Mouse (Mus musculus) liver, postnatal 0 days (tissue): Measurements from ENCODE around the gene Usp18. TPM values are rescaled to one million over a fixed set of nuclear protein-coding genes. Genes with fewer than 3 reads are reported as not detected.

Experiments used
- ATAC-seq: fragments of 200-750 bp; cut with Nextera tagmentation; 2 replicates; pipeline ENCODE4 v1.8.0; 2017; ENCODE audit warnings: mild to moderate bottlenecking, moderate library complexity
- DNase-seq: peaks from one replicate; pipeline ENCODE4 v3.0.0-alpha.2; 2016
- H3K27ac ChIP-seq: fragments of 300-500 bp; sonication (generic); 2 replicates; pipeline ENCODE4 v1.5.1; 2014; ENCODE audit warnings: antibody characterized with exemption, moderate library complexity, mild to moderate bottlenecking, low read depth
- H3K27me3 ChIP-seq: fragments of 300-500 bp; sonication (generic); 2 replicates; pipeline ENCODE4 v1.6.1; 2014; ENCODE audit warnings: low read length, control low read depth, mixed read lengths; ENCODE audit not compliant: insufficient read depth
- H3K36me3 ChIP-seq: fragments of 300-500 bp; sonication (generic); replicated peaks from 2 replicates; pipeline ENCODE4 v1.6.1; 2014; ENCODE audit warnings: mild to moderate bottlenecking, control low read depth, low read length, moderate library complexity, mixed read lengths; ENCODE audit not compliant: insufficient read depth
- H3K4me1 ChIP-seq: fragments of 300-500 bp; sonication (generic); 2 replicates; pipeline ENCODE4 v1.6.1; 2014; ENCODE audit warnings: antibody characterized with exemption, mild to moderate bottlenecking, control low read depth; ENCODE audit not compliant: insufficient read depth
- H3K4me2 ChIP-seq: fragments of 300-500 bp; sonication (generic); 2 replicates; pipeline ENCODE4 v1.6.1; 2014; ENCODE audit warnings: low read depth, mild to moderate bottlenecking, low read length, moderate library complexity, mixed read lengths
- H3K4me3 ChIP-seq: fragments of 300-500 bp; sonication (generic); 2 replicates; pipeline ENCODE4 v1.5.1; 2014; ENCODE audit warnings: low read depth, low read length
- H3K9ac ChIP-seq: fragments of 300-500 bp; sonication (generic); replicated peaks from 2 replicates; pipeline ENCODE4 v1.6.1; 2014; ENCODE audit warnings: mild to moderate bottlenecking, moderate library complexity
- H3K9me3 ChIP-seq: fragments of 300-500 bp; sonication (generic); 2 replicates; pipeline ENCODE4 v1.6.1; 2016; ENCODE audit warnings: mild to moderate bottlenecking, control low read depth, low read length, mixed read lengths
- CTCF ChIP-seq: sonication (generic); IDR thresholded peaks from 2 replicates; pipeline ENCODE4 v1.5.1; 2016; ENCODE audit warnings: antibody characterized with exemption, low read depth
- EP300 ChIP-seq: IDR thresholded peaks from 2 replicates; pipeline ENCODE4 v1.6.1; 2016; ENCODE audit warnings: antibody characterized with exemption, low read depth, mild to moderate bottlenecking
- WGBS: fragments of 180-500 bp; shearing (Covaris S2); extraction: QIAGEN DNeasy Blood & Tissue Kit; methylation state at CpG from one replicate; pipeline ENCODE4 v1.1.7; 2014; ENCODE audit not compliant: insufficient replicate concordance; 5-methylcytosine and 5-hydroxymethylcytosine counted together
- polyA plus RNA-seq: library from polyadenylated mRNA; unstranded; fragments of >200 nt; fragmentation: Nextera tagmentation; extraction: Ambion mirVana; gene quantifications from 2 replicates; pipeline ENCODE4 v1.2.1, GENCODE M21; 2015

Usp18 gene
- polyA plus RNA-seq, 1 experiment from 2014 or later = 24.1 TPM

DNA sequence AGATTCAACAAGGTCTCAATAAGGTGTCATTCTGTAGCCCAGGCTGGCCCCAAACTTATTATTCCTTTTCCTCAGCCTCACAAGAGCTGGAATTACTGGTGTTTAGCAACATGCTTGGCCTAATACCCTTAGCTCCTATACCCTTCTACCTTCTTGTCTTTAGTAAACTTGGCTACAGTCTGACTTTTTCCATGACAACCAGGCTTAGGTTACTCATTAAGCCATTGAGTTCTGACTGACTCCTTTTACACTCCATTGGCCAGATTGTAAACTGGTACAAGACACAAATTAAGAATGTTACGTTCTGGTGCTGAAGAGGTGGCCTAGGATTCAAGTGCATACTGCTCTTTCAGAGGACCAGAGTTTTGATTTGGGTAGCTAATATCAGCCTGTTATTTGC lies 4.7 kb downstream of the Usp18 start:
- peaks cover 32% of the 10 kb centered on the region for H3K4me1 ChIP-seq
- H3K9me3 ChIP-seq = no peaks in the 10 kb centered on the region
- WGBS = 60% methylated on average over 1 of the region's 1 CpGs
- TF ChIP-seq CTCF (no peak), EP300 (no peak)
- no peak overlapping the region for H3K9ac ChIP-seq
- DNase-seq (no peak), ATAC-seq (no peak)
- no peak overlapping the region for H3K27ac ChIP-seq
- no peaks in the 10 kb centered on the region for H3K27me3 ChIP-seq
- peak overlapping the region; percentile 38; the same call in 1 of the 2 replicates for H3K4me2 ChIP-seq
- H3K36me3 ChIP-seq = peaks cover 33% of the 10 kb centered on the region
- H3K4me3 ChIP-seq = no peak overlapping the region

DNA sequence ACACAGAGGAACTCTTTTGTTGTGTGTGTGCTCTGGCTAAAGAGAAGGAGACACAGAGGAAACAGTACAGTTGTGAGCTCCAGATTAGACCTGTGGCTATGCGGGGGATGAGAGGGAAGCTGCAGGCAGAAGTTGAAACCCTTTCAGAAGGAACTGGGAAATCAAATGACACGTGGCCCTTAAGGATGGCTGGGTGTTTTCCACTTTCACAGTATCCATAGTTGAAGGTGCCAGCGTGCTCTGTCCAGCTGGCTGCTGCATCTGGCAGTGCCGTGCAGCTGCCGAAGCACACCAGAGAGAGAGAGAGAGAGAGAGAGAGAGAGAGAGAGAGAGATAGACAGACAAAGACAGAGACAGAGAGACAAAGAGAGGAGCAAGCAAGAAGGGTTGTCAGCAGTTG lies 5.5 kb downstream of the Usp18 start:
- DNase-seq (no peak), ATAC-seq (no peak)
- H3K9ac ChIP-seq = no peak overlapping the region
- no peak overlapping the region for H3K27ac ChIP-seq
- H3K27me3 ChIP-seq = no peaks in the 10 kb centered on the region
- 47% methylated on average over 5 of the region's 5 CpGs for WGBS
- no peak overlapping the region for H3K4me2 ChIP-seq
- H3K4me3 ChIP-seq = no peak overlapping the region
- TF ChIP-seq CTCF = no peak
- TF ChIP-seq EP300 = no peak
- H3K36me3 ChIP-seq = peaks cover 37% of the 10 kb centered on the region
- no peaks in the 10 kb centered on the region for H3K9me3 ChIP-seq
- peaks cover 32% of the 10 kb centered on the region for H3K4me1 ChIP-seq

DNA sequence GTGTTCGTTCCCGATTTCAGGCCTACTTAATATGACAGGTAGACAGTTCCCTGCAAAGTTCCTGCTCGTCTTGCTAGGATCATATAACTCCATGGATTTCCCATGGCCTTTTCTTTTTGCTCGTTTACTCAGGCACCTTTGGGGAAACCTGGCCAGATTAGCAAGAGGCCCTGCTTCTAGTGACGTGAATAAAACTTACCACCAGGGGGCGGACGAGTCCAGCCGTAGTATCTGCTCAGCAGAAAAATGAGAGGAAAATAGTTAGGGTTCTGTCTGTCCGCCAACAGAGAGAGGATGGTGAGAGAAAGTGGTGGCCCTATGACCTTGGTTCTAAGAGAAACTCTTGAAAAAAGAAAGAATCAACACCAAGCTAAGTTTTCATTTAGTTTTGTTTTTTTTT lies 14.8 kb downstream of the Usp18 start:
- Histone ChIP-seq H3K4me3 (no peak overlapping the region), H3K4me2 (no peak overlapping the region), H3K36me3 (peaks cover 73% of the 10 kb centered on the region), H3K27ac (no peak overlapping the region), H3K9me3 (no peaks in the 10 kb centered on the region), H3K27me3 (no peaks in the 10 kb centered on the region), H3K9ac (no peak overlapping the region), H3K4me1 (no peaks in the 10 kb centered on the region)
- ATAC-seq = no peak
- WGBS = 26% methylated on average over 9 of the region's 9 CpGs
- peak; percentile 83 for DNase-seq
- TF ChIP-seq EP300 (no peak), CTCF (peak; percentile 89)

DNA sequence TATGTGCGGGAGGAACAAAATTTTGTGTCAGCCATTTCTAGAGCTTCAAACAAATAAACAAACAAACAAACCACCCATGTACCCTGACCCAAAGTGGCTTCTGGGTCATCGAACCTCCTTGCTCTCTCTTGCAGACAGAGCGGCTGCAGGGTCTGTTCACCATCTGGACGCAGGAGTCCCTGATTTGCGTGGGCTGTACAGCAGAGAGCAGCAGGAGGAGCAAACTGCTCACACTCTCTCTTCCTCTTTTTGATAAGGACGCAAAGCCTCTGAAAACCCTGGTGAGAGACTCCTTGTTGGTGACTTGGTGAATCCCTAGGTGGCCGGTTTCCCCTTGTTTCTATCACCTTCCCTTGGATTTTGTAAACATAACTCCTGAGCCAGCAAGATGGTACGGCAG lies 15.5 kb downstream of the Usp18 start:
- peaks cover 76% of the 10 kb centered on the region for H3K36me3 ChIP-seq
- H3K9me3 ChIP-seq = no peaks in the 10 kb centered on the region
- 63% methylated on average over 8 of the region's 8 CpGs for whole genome bisulfite sequencing
- no peaks in the 10 kb centered on the region for H3K27me3 ChIP-seq
- H3K9ac ChIP-seq = no peak overlapping the region
- no peaks in the 10 kb centered on the region for H3K4me1 ChIP-seq
- TF ChIP-seq CTCF = no peak
- TF ChIP-seq EP300 = no peak
- H3K4me3 ChIP-seq = no peak overlapping the region
- H3K27ac ChIP-seq = no peak overlapping the region
- DNase-seq (no peak), ATAC-seq (no peak)
- H3K4me2 ChIP-seq = no peak overlapping the region

DNA sequence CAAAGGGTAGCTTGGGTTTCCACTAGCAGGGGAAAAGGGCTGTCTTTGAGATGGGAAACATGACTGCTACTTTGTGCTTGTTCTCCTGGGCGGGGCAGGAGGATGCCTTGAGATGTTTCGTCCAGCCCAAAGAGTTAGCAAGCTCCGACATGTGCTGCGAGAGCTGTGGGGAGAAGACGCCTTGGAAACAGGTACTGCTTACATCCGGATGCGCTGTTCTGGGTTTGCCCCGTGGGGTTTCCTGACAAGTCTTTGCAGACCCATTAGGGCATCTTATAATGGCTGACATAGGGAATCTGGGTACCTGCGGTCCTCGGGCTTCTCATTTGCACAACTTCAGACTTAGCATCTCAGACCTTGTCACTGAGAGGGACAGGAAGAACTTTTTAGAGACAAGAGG lies 16.3 kb downstream of the Usp18 start:
- DNase-seq = no peak
- TF ChIP-seq EP300 (no peak), CTCF (no peak)
- Histone ChIP-seq H3K27ac (no peak overlapping the region), H3K36me3 (peaks cover 79% of the 10 kb centered on the region), H3K9me3 (no peaks in the 10 kb centered on the region), H3K4me2 (no peak overlapping the region), H3K4me3 (no peak overlapping the region), H3K27me3 (no peaks in the 10 kb centered on the region), H3K4me1 (no peaks in the 10 kb centered on the region), H3K9ac (no peak overlapping the region)
- ATAC-seq = no peak
- WGBS = 89% methylated on average over 10 of the region's 10 CpGs

DNA sequence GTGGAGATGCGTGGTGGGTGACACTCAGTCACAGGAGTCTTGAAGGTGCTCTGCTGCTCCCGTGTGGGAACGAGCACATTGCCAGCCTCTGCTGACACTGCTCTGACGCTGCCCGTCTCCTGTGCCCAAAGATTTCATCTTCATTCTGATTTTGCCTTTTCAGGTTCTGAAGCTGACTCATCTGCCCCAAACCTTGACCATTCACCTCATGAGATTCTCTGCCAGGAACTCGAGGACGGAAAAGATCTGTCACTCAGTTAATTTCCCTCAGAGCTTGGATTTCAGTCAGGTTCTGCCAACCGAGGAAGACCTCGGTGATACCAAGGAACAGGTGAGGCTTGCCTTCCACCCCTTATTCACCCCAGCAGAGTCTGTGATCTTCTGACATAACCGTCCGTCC lies 16.8 kb downstream of the Usp18 start:
- no peak overlapping the region for H3K4me2 ChIP-seq
- H3K27ac ChIP-seq = no peak overlapping the region
- H3K9ac ChIP-seq = no peak overlapping the region
- no peaks in the 10 kb centered on the region for H3K4me1 ChIP-seq
- H3K27me3 ChIP-seq = no peaks in the 10 kb centered on the region
- no peak for ATAC-seq
- H3K4me3 ChIP-seq = no peak overlapping the region
- no peak for DNase-seq
- TF ChIP-seq EP300 (no peak), CTCF (no peak)
- no peaks in the 10 kb centered on the region for H3K9me3 ChIP-seq
- 89% methylated on average over 11 of the region's 11 CpGs for WGBS
- peaks cover 77% of the 10 kb centered on the region for H3K36me3 ChIP-seq

DNA sequence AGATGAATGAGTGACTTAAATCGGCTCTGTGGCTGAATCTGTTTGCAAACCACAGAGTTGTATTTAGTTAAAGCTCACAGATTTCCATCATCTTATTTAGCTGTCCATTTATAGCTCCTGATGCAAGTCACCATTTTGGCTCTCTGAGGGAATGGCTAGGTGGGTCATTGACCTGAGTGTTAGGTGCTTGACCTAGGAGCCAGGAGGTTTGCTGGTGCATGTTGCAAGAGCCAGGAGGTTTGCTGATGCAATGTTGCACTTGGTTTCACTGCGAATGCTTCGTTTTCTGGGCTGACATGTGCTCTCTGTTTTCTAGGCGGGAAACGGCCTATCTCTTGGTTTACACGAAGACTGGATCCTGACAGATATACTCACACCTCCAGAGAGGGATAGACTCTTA lies 24.4 kb downstream of the Usp18 start:
- no peak overlapping the region for H3K4me2 ChIP-seq
- H3K9me3 ChIP-seq = no peaks in the 10 kb centered on the region
- H3K4me3 ChIP-seq = no peak overlapping the region
- peaks cover 27% of the 10 kb centered on the region for H3K36me3 ChIP-seq
- no peak overlapping the region for H3K9ac ChIP-seq
- DNase-seq (peak; percentile 55), ATAC-seq (peak; percentile 74)
- TF ChIP-seq EP300 (peak; percentile 65; the same call in 1 of the 2 replicates), CTCF (no peak)
- 0 out of 2 replicates have a peak, but pooled peaks cover 4% of the 10 kb centered on the region for H3K4me1 ChIP-seq
- peak overlapping the region; percentile 69 for H3K27ac ChIP-seq
- H3K27me3 ChIP-seq = no peaks in the 10 kb centered on the region
- WGBS = 55% methylated on average over 6 of the region's 6 CpGs
